Mouse (Mus musculus): ENCODE results near the gene Ddit4l. TPM values are rescaled to one million over a fixed set of nuclear protein-coding genes. Genes with fewer than 3 reads are reported as not detected.
"Not testable (repeated sequence)": the region's sequence is repeated elsewhere in the genome, so short reads cannot be mapped to it uniquely, and the experiment has no call there.

Gene Ddit4l
- total and polyA plus RNA-seq, 3 experiments: 2.1 to 2.8 (median 2.3) TPM

- no peaks in the 10 kb centered on the region for H3K79me2 ChIP-seq (replicated peaks; ENCODE audit: control insufficient read depth, insufficient read depth, low read length)
- TF ChIP-seq EP300 (IDR thresholded peaks at IDR 0.05; ENCODE audit: insufficient read depth, low read depth, low read length) (no peak), POLR2A (IDR thresholded peaks at IDR 0.05; ENCODE audit: insufficient read depth, low read depth, low read length) (no peak), CTCF (IDR thresholded peaks at IDR 0.05) (no peak)
Observed at GRCm38 (mm10) chr3:137649112-137649511, 27.7 kb downstream of the Ddit4l start.

GRCm38 (mm10) chr3:137652853-137653252 is 31.4 kb downstream of the Ddit4l start:
- Histone ChIP-seq H3K27me3 (ENCODE audit: control insufficient read depth, insufficient read depth, low read length) (no peaks in the 10 kb centered on the region), H3K9ac (ENCODE audit: low read depth, low read length) (no peak overlapping the region), H3K4me3 (no peak overlapping the region), H3K4me1 (ENCODE audit: control insufficient read depth, insufficient read depth, low read length) (no peaks in the 10 kb centered on the region), H3K27ac (no peak overlapping the region), H3K36me3 (ENCODE audit: control insufficient read depth, insufficient read depth, low read length) (no peaks in the 10 kb centered on the region), H3K79me2 (replicated peaks; ENCODE audit: control insufficient read depth, insufficient read depth, low read length) (no peaks in the 10 kb centered on the region)
- WGBS: 95% methylated on average over 2 of the region's 2 CpGs
- no peak for DNase-seq
- TF ChIP-seq EP300 (IDR thresholded peaks at IDR 0.05; ENCODE audit: insufficient read depth, low read depth, low read length) (no peak), CTCF (IDR thresholded peaks at IDR 0.05) (no peak), POLR2A (IDR thresholded peaks at IDR 0.05; ENCODE audit: insufficient read depth, low read depth, low read length) (no peak)
- intact Hi-C loops (cut with DNase I): no loop called here

More at GRCm38 (mm10) chr3:137649112-137649511, 27.7 kb downstream of the Ddit4l start:
- DNase-seq: no peak
- WGBS: 50% methylated on average over 5 of the region's 5 CpGs
- no peak overlapping the region for H3K27ac ChIP-seq
- no peaks in the 10 kb centered on the region for H3K27me3 ChIP-seq (ENCODE audit: control insufficient read depth, insufficient read depth, low read length)
- intact Hi-C loops (cut with DNase I): no loop called here
- H3K9ac ChIP-seq (ENCODE audit: low read depth, low read length): no peak overlapping the region
- H3K4me1 ChIP-seq (ENCODE audit: control insufficient read depth, insufficient read depth, low read length): no peaks in the 10 kb centered on the region
- H3K4me3 ChIP-seq: no peak overlapping the region
- no peaks in the 10 kb centered on the region for H3K36me3 ChIP-seq (ENCODE audit: control insufficient read depth, insufficient read depth, low read length)

GRCm38 (mm10) chr3:137671224-137671623 is 49.8 kb downstream of the Ddit4l start, which contains the start of gene Gm21962:
Gene Gm21962 (plus strand): TSS chr3:137671524.
- WGBS: no CpG with 5 or more reads among the region's 3 CpGs

More at GRCm38 (mm10) chr3:137671224-137671623, 49.8 kb downstream of the Ddit4l start, which contains the start of gene Gm21962:
- intact Hi-C loops (cut with DNase I); H3K36me3 ChIP-seq (ENCODE audit: control insufficient read depth, insufficient read depth, low read length); H3K79me2 ChIP-seq (replicated peaks; ENCODE audit: control insufficient read depth, insufficient read depth, low read length); DNase-seq; H3K27ac ChIP-seq; H3K4me3 ChIP-seq; H3K4me1 ChIP-seq (ENCODE audit: control insufficient read depth, insufficient read depth, low read length); H3K9ac ChIP-seq (ENCODE audit: low read depth, low read length); H3K27me3 ChIP-seq (ENCODE audit: control insufficient read depth, insufficient read depth, low read length): not testable (repeated sequence)

Small RNA genes within 50 kb of the gene (microRNA-seq; reads per million reads assigned to microRNA genes)
- gene Gm22468: 0 reads per million in 2 experiments

Other genes with a start within 250 kb of the Ddit4l start
- gene Gm21962, start 49.9 kb downstream of the Ddit4l start, total RNA-seq (2021): not detected
- not detected in 2 replicates for gene Gm21962, start 49.9 kb downstream of the Ddit4l start, polyA plus RNA-seq (2012; rRNA removed)
- gene H2afz, start 242.9 kb downstream of the Ddit4l start, total RNA-seq (2021): 10 to 100 TPM; 53.7 to 53.9 TPM
- gene H2afz, start 242.9 kb downstream of the Ddit4l start, polyA plus RNA-seq (2012; rRNA removed): 103 and 154 TPM in 2 replicates
- gene Dnajb14, start 246.1 kb downstream of the Ddit4l start, total RNA-seq (2021): 10 to 100 TPM; 10.1 to 11.5 TPM
- gene Dnajb14, start 246.1 kb downstream of the Ddit4l start, polyA plus RNA-seq (2012; rRNA removed): 3.2 and 7.8 TPM in 2 replicates